Mouse (Mus musculus): ENCODE measurements at regions not wholly inside any gene's neighbourhood (a gene's known extent, or its start where the extent isn't known, plus 50 kb on each side); places are given as distances from the start of the nearest gene placed in this dataset.

- no peak for DNase-seq (ENCODE audit: low spot score)
Observed at GRCm38 (mm10) chr1:159034952-159035351, 54.7 kb upstream of the Pappa2 start.

- DNase-seq (ENCODE audit: low spot score): no peak
Observed at GRCm38 (mm10) chr1:159036371-159036770, 56.1 kb upstream of the Pappa2 start.

GRCm38 (mm10) chr1:159045870-159046385, 65.6 kb upstream of the Pappa2 start:
- DNase-seq (ENCODE audit: low spot score): no peak

GRCm38 (mm10) chr1:159065024-159065423, 84.7 kb upstream of the Pappa2 start:
- DNase-seq (ENCODE audit: low spot score): no peak

- peak; percentile 0 for DNase-seq (ENCODE audit: low spot score)
Observed at GRCm38 (mm10) chr1:159099205-159099604, 118.9 kb upstream of the Pappa2 start.

GRCm38 (mm10) chr1:159122201-159122600, 109.9 kb upstream of the Cop1 start:
- no peak for DNase-seq (ENCODE audit: low spot score)

- DNase-seq (ENCODE audit: low spot score): no peak
Observed at GRCm38 (mm10) chr1:159124874-159125273, 107.2 kb upstream of the Cop1 start.

GRCm38 (mm10) chr1:159135301-159135700, 96.8 kb upstream of the Cop1 start:
- DNase-seq (ENCODE audit: low spot score): peak; percentile 55

- no peak for DNase-seq (ENCODE audit: low spot score)
Observed at GRCm38 (mm10) chr1:159147788-159148497, 84.2 kb upstream of the Cop1 start.

GRCm38 (mm10) chr1:159148498-159149187, 83.5 kb upstream of the Cop1 start:
- DNase-seq (ENCODE audit: low spot score): no peak

GRCm38 (mm10) chr1:159149207-159149606, 82.9 kb upstream of the Cop1 start:
- DNase-seq (ENCODE audit: low spot score): no peak

- DNase-seq (ENCODE audit: low spot score): no peak
Observed at GRCm38 (mm10) chr1:159149721-159150120, 82.4 kb upstream of the Cop1 start.

- DNase-seq (ENCODE audit: low spot score): no peak
Observed at GRCm38 (mm10) chr1:159150351-159150750, 81.8 kb upstream of the Cop1 start.

GRCm38 (mm10) chr1:159156428-159156827, 75.7 kb upstream of the Cop1 start:
- no peak for DNase-seq (ENCODE audit: low spot score)

- no peak for DNase-seq (ENCODE audit: low spot score)
Observed at GRCm38 (mm10) chr1:159160035-159160960, 71.8 kb upstream of the Cop1 start.

GRCm38 (mm10) chr1:159163113-159163885, 68.8 kb upstream of the Cop1 start:
- peak; percentile 61 for DNase-seq (ENCODE audit: low spot score)

GRCm38 (mm10) chr1:159182031-159182430, 50.1 kb upstream of the Cop1 start:
- DNase-seq (ENCODE audit: low spot score): no peak

Data from lung, postnatal 25 days (tissue).